Mouse (Mus musculus): ENCODE measurements at regions not wholly inside any gene's neighbourhood (a gene's known extent, or its start where the extent isn't known, plus 50 kb on each side); places are given as distances from the start of the nearest gene placed in this dataset.

DNA sequence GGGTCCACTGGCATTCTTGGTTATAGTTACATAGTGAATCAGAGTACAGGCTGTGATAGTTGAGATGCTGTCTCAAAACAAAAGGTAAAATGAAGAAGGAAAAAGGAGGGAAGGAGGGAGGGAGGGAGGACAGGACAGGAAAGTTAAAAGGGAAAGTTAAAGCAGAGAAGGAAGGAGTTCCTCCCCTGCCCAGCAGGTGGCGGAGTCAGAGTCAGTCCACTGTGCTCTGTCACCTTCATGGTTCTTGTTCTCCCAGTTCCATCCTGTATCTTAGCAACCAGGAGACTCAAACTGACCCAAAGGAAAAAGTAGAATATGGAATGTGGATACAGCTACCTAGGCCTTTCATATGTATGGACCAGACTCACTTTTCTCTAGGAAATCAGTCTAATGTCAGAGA lies 288.3 kb downstream of the Pdcd6ip start:
- TF ChIP-seq POLR2A (IDR thresholded peaks at IDR 0.05; ENCODE audit: borderline replicate concordance, extremely low read depth, insufficient read depth, insufficient read length, poor library complexity, severe bottlenecking) = no peak
- TF ChIP-seq CTCF (IDR thresholded peaks at IDR 0.05; ENCODE audit: borderline replicate concordance, extremely low read depth, insufficient read depth, insufficient read length) = peak; percentile 47; the same call in 1 of the 2 replicates

GRCm38 (mm10) chr9:113417106-113417505 lies 291.0 kb downstream of the Pdcd6ip start:
- no peak for TF ChIP-seq CTCF (IDR thresholded peaks at IDR 0.05; ENCODE audit: borderline replicate concordance, extremely low read depth, insufficient read depth, insufficient read length)
- no peak for DNase-seq (ENCODE audit: low read depth)

More for the DNA sequence above, 288.3 kb downstream of the Pdcd6ip start:
- no peak for DNase-seq (ENCODE audit: low read depth)

DNA sequence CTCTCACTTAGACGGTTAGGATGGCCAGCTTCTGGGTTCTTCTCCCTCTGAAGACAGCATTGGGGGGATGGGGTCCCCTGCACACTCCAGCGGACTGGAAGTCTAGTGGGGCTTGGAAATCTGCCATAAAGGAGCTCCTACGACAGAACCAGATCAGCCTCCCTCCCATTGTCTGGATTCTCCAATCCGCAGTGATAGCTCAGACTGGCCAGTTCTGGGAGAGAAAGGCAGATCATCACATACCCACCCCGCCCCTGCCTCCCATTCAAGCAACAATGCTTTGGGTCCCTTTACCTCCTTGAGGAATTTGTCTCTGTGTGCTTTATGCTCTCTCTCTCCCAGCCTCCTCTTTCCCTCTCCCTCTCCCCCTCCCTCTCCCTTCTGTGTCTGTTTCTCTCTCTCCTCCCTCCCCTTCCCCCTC lies 292.5 kb downstream of the Pdcd6ip start:
- TF ChIP-seq CTCF (IDR thresholded peaks at IDR 0.05; ENCODE audit: borderline replicate concordance, extremely low read depth, insufficient read depth, insufficient read length) (no peak), POLR2A (IDR thresholded peaks at IDR 0.05; ENCODE audit: borderline replicate concordance, extremely low read depth, insufficient read depth, insufficient read length, poor library complexity, severe bottlenecking) (no peak)
- peak; percentile 66 for DNase-seq (ENCODE audit: low read depth)

DNA sequence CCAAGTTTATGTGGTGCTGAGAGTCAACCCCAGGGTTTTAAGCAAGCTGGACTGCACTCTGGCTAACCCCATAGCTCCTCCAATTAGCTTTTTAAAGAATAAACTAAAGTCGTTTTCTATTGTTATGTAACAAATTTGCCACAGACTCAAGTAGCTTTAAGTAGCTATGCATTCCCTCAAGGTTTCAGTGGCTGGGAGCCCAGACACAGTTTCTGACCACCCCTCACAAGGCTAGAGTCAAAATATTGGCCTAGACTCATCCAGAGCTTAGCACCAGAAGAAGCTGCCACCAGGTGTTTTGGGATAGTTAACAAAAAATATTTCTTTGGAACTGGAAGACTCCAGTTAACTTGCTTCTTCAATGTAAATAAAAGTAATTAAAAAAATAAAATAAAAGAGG lies 293.4 kb downstream of the Pdcd6ip start:
- no peak for DNase-seq (ENCODE audit: low read depth)
- TF ChIP-seq CTCF (IDR thresholded peaks at IDR 0.05; ENCODE audit: borderline replicate concordance, extremely low read depth, insufficient read depth, insufficient read length) = no peak
- TF ChIP-seq POLR2A (IDR thresholded peaks at IDR 0.05; ENCODE audit: borderline replicate concordance, extremely low read depth, insufficient read depth, insufficient read length, poor library complexity, severe bottlenecking) = no peak

DNA sequence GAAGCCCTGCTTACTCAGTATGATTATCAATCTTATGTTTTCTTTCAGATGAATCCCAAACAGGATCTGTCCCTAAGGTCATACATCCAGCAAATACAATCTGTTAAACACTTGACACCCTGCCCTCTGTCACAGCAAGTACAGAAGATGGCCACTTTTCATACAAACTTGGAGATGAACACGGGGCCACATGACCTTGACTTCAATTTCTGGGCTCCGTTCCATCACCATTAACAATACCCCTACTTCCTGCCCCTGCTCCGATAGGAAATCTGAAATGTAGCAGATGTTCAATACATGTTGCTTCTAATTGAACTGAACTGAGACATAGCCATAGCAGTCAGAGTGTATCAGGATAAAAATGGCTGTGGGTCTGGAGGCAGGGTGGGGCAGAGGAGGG lies 294.2 kb downstream of the Pdcd6ip start:
- peak; percentile 15 for DNase-seq (ENCODE audit: low read depth)
- TF ChIP-seq CTCF (IDR thresholded peaks at IDR 0.05; ENCODE audit: borderline replicate concordance, extremely low read depth, insufficient read depth, insufficient read length) (no peak), POLR2A (IDR thresholded peaks at IDR 0.05; ENCODE audit: borderline replicate concordance, extremely low read depth, insufficient read depth, insufficient read length, poor library complexity, severe bottlenecking) (no peak)

- peak; percentile 29 for DNase-seq (ENCODE audit: low read depth)
- no peak for TF ChIP-seq POLR2A (IDR thresholded peaks at IDR 0.05; ENCODE audit: borderline replicate concordance, extremely low read depth, insufficient read depth, insufficient read length, poor library complexity, severe bottlenecking)
- TF ChIP-seq CTCF (IDR thresholded peaks at IDR 0.05; ENCODE audit: borderline replicate concordance, extremely low read depth, insufficient read depth, insufficient read length) = no peak
These were observed 296.4 kb downstream of the Pdcd6ip start for GRCm38 (mm10) chr9:113411638-113412037.

- no peak for DNase-seq (ENCODE audit: low read depth)
These were observed 299.5 kb downstream of the Pdcd6ip start for GRCm38 (mm10) chr9:113408521-113408920.

DNA sequence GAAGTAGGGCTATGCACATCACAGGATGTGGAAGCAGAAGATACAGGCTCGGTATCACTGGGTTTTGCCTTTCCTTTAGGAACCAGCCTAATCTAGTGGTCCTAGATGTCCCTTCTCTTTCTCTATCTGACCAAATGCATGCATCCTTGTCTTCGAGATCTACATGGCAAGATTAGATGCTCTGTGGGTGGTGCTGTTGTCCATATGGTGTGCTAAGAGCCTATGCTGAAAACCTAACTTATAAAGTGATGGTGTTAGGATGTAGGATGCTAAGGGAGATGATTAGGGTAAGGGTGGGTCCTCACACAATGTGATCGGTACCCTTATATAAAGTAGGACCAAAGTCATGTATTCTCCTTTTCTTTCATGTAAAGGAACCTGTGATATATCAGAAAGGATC lies 313.7 kb downstream of the Pdcd6ip start:
- TF ChIP-seq POLR2A (IDR thresholded peaks at IDR 0.05; ENCODE audit: borderline replicate concordance, extremely low read depth, insufficient read depth, insufficient read length, poor library complexity, severe bottlenecking) = no peak
- no peak for TF ChIP-seq CTCF (IDR thresholded peaks at IDR 0.05; ENCODE audit: borderline replicate concordance, extremely low read depth, insufficient read depth, insufficient read length)
- DNase-seq (ENCODE audit: low read depth) = no peak

More at GRCm38 (mm10) chr9:113408521-113408920, 299.5 kb downstream of the Pdcd6ip start:
- TF ChIP-seq POLR2A (IDR thresholded peaks at IDR 0.05; ENCODE audit: borderline replicate concordance, extremely low read depth, insufficient read depth, insufficient read length, poor library complexity, severe bottlenecking) (no peak), CTCF (IDR thresholded peaks at IDR 0.05; ENCODE audit: borderline replicate concordance, extremely low read depth, insufficient read depth, insufficient read length) (no peak)

DNA sequence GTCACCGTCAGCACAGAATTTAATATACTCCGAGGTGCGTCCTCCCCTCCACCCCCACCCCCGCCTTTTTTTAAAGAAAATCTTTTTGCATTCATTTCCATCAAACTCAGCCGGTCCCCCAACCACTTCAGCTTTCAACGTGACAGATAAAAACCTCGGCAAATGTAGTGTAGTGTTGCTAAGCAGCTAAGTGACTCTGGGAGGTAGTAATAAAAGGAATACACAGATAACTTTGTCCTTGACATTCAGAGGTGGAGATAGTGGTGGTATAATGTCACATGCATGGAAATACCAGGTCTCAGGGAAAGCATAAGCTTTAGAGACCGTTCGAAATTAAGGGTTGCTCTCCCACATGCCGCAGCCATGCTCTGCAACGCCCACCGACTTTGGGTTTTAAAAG lies 320.7 kb downstream of the Pdcd6ip start:
- no peak for TF ChIP-seq POLR2A (IDR thresholded peaks at IDR 0.05; ENCODE audit: borderline replicate concordance, extremely low read depth, insufficient read depth, insufficient read length, poor library complexity, severe bottlenecking)
- TF ChIP-seq CTCF (IDR thresholded peaks at IDR 0.05; ENCODE audit: borderline replicate concordance, extremely low read depth, insufficient read depth, insufficient read length) = no peak
- DNase-seq (ENCODE audit: low read depth) = peak; percentile 67

- DNase-seq (ENCODE audit: low read depth) = peak; percentile 70
- no peak for TF ChIP-seq CTCF (IDR thresholded peaks at IDR 0.05; ENCODE audit: borderline replicate concordance, extremely low read depth, insufficient read depth, insufficient read length)
- TF ChIP-seq POLR2A (IDR thresholded peaks at IDR 0.05; ENCODE audit: borderline replicate concordance, extremely low read depth, insufficient read depth, insufficient read length, poor library complexity, severe bottlenecking) = no peak
These were observed 326.4 kb downstream of the Pdcd6ip start for GRCm38 (mm10) chr9:113381591-113382110.

DNA sequence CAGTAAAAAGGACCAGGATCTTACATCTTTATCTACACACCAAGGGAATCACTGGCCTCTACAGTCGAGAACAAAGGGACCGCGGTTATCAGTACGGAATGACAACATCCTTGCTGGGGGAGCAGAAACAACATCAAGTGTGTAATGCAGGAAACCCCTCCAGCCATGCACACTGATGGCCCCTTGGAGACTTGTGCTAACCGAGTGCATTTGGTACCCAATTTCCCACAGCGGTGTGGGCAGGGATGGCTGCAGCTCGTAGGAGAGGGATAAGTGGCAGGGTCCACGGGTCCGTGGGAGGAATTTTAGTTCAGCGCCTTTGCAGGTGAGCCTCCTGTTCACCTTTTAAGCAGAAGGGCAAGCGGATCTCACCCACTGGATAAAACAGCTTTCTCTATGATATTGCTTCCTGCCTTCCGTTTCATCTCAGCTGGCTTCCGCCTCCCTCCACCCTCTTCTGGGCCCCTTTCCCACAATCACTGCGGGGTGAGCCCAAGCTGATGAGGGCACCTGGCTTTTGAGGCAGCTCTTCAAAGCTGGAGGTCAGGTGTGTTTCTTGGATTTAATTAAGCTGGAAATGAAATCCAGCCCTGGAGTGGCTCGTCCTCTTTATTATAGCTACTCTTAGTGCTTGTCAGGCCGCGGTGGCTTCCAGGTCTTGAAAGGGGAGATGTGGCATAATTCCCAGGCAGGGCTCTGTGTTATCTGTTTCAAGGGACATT lies 327.5 kb downstream of the Pdcd6ip start:
- DNase-seq (ENCODE audit: low read depth) = peak; percentile 77
- TF ChIP-seq POLR2A (IDR thresholded peaks at IDR 0.05; ENCODE audit: borderline replicate concordance, extremely low read depth, insufficient read depth, insufficient read length, poor library complexity, severe bottlenecking) (no peak), CTCF (IDR thresholded peaks at IDR 0.05; ENCODE audit: borderline replicate concordance, extremely low read depth, insufficient read depth, insufficient read length) (no peak)

- DNase-seq (ENCODE audit: low read depth) = no peak
- TF ChIP-seq POLR2A (IDR thresholded peaks at IDR 0.05; ENCODE audit: borderline replicate concordance, extremely low read depth, insufficient read depth, insufficient read length, poor library complexity, severe bottlenecking) (no peak), CTCF (IDR thresholded peaks at IDR 0.05; ENCODE audit: borderline replicate concordance, extremely low read depth, insufficient read depth, insufficient read length) (no peak)
These were observed 329.5 kb downstream of the Pdcd6ip start for GRCm38 (mm10) chr9:113378525-113378924.
